ENCODE assay signal across 8 mouse cellular contexts in the genomic region with DNA sequence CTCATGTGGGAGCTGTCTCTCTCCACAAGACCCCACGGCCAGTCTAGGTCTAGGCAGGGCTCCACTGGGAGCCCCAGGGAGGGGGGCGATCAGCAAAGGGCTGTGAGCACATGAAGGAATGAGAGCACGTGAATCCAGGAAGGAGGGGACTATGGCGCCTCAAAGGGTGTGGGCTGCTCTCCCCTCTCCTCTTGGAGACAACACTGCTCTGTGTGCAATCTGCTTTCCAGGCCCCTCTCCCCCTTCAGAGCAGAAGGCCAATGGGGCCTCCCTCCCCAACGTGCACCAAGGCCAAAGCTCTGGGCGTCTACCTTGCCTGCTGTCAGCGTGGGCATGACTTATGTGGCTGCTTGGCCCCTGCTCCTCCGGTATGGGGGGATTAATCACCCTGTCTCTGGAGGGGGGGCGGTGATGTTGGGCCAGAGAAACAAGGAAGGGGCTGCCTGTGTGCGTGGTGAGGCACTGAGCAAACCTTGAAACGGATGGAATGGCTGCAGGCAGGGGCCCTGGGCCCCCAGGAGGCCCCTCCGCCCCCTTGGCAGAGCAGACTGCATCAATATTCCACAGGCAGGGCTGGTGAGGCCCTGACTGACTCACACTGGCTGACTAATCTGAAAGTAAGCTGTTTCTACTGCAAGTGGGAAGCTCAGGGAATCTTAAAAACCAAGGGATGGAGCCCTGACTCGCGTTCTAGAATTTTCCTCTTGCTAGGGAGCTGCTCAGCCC. TPM values are rescaled to one million over a fixed set of nuclear protein-coding genes. Genes with fewer than 3 reads are reported as not detected.
DNase-seq lines count a peak whose midpoint lies in the region; ATAC-seq and TF ChIP-seq lines count a peak whose summit lies in the region.

No protein-coding gene starts in this region.

- no peak overlapping the region for H3K4me3 ChIP-seq in kidney, embryonic 16.5 days (ENCODE audit: low read length)
- H3K4me3 ChIP-seq in liver, postnatal 0 days (ENCODE audit: low read depth, low read length), result no peak overlapping the region
- no peak overlapping the region for H3K4me3 ChIP-seq in cerebellum, adult 2 months (replicated peaks; ENCODE audit: insufficient read depth, low read depth, low read length)

- 22% methylated on average over 14 of the region's 14 CpGs for WGBS in kidney, embryonic 16.5 days
- 51% methylated on average over 13 of the region's 14 CpGs for WGBS in liver, postnatal 0 days (ENCODE audit: insufficient replicate concordance)
- 48% methylated on average over 14 of the region's 14 CpGs for WGBS in cerebellum, adult 2 months

- no peak for DNase-seq in kidney, postnatal 36 days
- peak; percentile 86 for DNase-seq in adrenal gland, adult 8-10 months
- DNase-seq in forelimb bud, embryonic 11.5 days (ENCODE audit: low read depth, low spot score), result peak; percentile 64
- DNase-seq in liver, postnatal 0 days, result no peak
- no peak for DNase-seq in B cell, adult 2 months
- no peak for DNase-seq in cerebellum, adult 2 months
- DNase-seq in kidney, adult 9 months, result no peak

- no peak for TF ChIP-seq EP300 in liver, postnatal 0 days (IDR thresholded peaks at IDR 0.05; ENCODE audit: low read depth)

- H3K27me3 ChIP-seq in kidney, embryonic 16.5 days (ENCODE audit: insufficient read depth, low read length), result no peaks in the 10 kb centered on the region
- no peaks in the 10 kb centered on the region for H3K27me3 ChIP-seq in liver, postnatal 0 days (ENCODE audit: insufficient read depth, low read length)
- H3K27me3 ChIP-seq in cerebellum, adult 2 months (ENCODE audit: control insufficient read depth, insufficient read depth, low read length), result no peaks in the 10 kb centered on the region; the same call in 1 of the 2 replicates

- H3K27ac ChIP-seq in kidney, embryonic 16.5 days (ENCODE audit: low read length), result peak overlapping the region; percentile 59
- H3K27ac ChIP-seq in liver, postnatal 0 days (ENCODE audit: low read depth), result no peak overlapping the region
- H3K27ac ChIP-seq in cerebellum, adult 2 months (ENCODE audit: insufficient read depth, low read length), result no peak overlapping the region

- H3K9ac ChIP-seq in kidney, embryonic 16.5 days (replicated peaks; ENCODE audit: low read length), result peak overlapping the region; percentile 37
- H3K9ac ChIP-seq in liver, postnatal 0 days (replicated peaks), result no peak overlapping the region

- no peaks in the 10 kb centered on the region for H3K36me3 ChIP-seq in kidney, embryonic 16.5 days (ENCODE audit: insufficient read depth, low read length)
- H3K36me3 ChIP-seq in liver, postnatal 0 days (replicated peaks; ENCODE audit: insufficient read depth, low read length), result no peaks in the 10 kb centered on the region

- no peak for TF ChIP-seq POLR2A in cerebellum, adult 2 months (IDR thresholded peaks at IDR 0.05; ENCODE audit: borderline replicate concordance, insufficient read depth, low read length)

- H3K4me2 ChIP-seq in kidney, embryonic 16.5 days (replicated peaks; ENCODE audit: low read depth, low read length), result no peak overlapping the region
- H3K4me2 ChIP-seq in liver, postnatal 0 days (ENCODE audit: low read depth, low read length), result no peak overlapping the region

- H3K4me1 ChIP-seq in kidney, embryonic 16.5 days (ENCODE audit: insufficient read depth, low read length), result peaks cover 22% of the 10 kb centered on the region
- H3K4me1 ChIP-seq in liver, postnatal 0 days (ENCODE audit: insufficient read depth), result no peaks in the 10 kb centered on the region
- H3K4me1 ChIP-seq in cerebellum, adult 2 months (ENCODE audit: control insufficient read depth, insufficient read depth, low read length), result no peaks in the 10 kb centered on the region

- no peak for TF ChIP-seq CTCF in liver, postnatal 0 days (IDR thresholded peaks at IDR 0.05; ENCODE audit: low read depth)
- no peak for TF ChIP-seq CTCF in cerebellum, adult 2 months (IDR thresholded peaks at IDR 0.05; ENCODE audit: borderline replicate concordance, insufficient read depth, low read depth, low read length)

- peak; percentile 75 for ATAC-seq in kidney, embryonic 16.5 days (ENCODE audit: low FRiP score, low TSS enrichment)
- peak; percentile 23; the same call in 1 of the 2 replicates for ATAC-seq in liver, postnatal 0 days

- H3K9me3 ChIP-seq in kidney, embryonic 16.5 days (ENCODE audit: low read length), result no peaks in the 10 kb centered on the region
- H3K9me3 ChIP-seq in liver, postnatal 0 days (ENCODE audit: low read length), result no peaks in the 10 kb centered on the region

RNA-seq across cellular contexts. Expression of a gene that starts 35.0 kb away (rescaled TPM):
- polyA plus RNA-seq in kidney, embryonic 16.5 days (2015; fragmentation: Nextera tagmentation; extraction: Ambion mirVana), result 91.9 and 111 TPM in 2 replicates
- total RNA-seq in adrenal gland, adult 8-10 months (2022), result 1,000 to 10,000 TPM in 1 of 4 experiments, 100 to 1,000 TPM in 3; 841 to 1,077 (median 912) TPM
- 50.7 and 52.1 TPM in 2 replicates for polyA plus RNA-seq in liver, postnatal 0 days (2015; fragmentation: Nextera tagmentation; extraction: Ambion mirVana)
- polyA plus RNA-seq in cerebellum, adult 2 months (2012; rRNA removed), result 23.7 and 26.6 TPM in 2 replicates

Comparison
In these comparisons a context has a peak if more than half of its experiments do, and no peak if none do; other contexts are left out.
1. DNase-seq: peak in adrenal gland, adult 8-10 months (single experiment) and forelimb bud, embryonic 11.5 days (single experiment); none in kidney, postnatal 36 days (0 of 2), liver, postnatal 0 days (single experiment), B cell, adult 2 months (0 of 2), cerebellum, adult 2 months (0 of 2) and kidney, adult 9 months (single experiment).